Mouse (Mus musculus) G1E (cell line): ENCODE data around the gene Pam. TPM values are rescaled to one million over a fixed set of nuclear protein-coding genes. Genes with fewer than 3 reads are reported as not detected.

Experiments
- ATAC-seq: 2 replicates; pipeline ENCODE4 v1.8.0; 2016; ENCODE audit warnings: mild to moderate bottlenecking; ENCODE audit not compliant: insufficient number of reproducible peaks, poor library complexity, low FRiP score, severe bottlenecking; ENCODE audit errors: extremely low read depth
- DNase-seq: peaks from one replicate; pipeline ENCODE4 v3.0.0; 2012; ENCODE audit warnings: low spot score
- H3K27me3 ChIP-seq: 2 replicates; pipeline ENCODE4 v1.6.1; 2012; ENCODE audit warnings: mild to moderate bottlenecking, low read length, inconsistent platforms; ENCODE audit not compliant: insufficient read depth
- H3K36me3 ChIP-seq: replicated peaks from 2 replicates; pipeline ENCODE3; 2012; ENCODE audit warnings: mild to moderate bottlenecking, inconsistent platforms
- H3K4me1 ChIP-seq: 2 replicates; pipeline ENCODE4 v1.6.1; 2012; ENCODE audit warnings: low read depth, low read length, inconsistent platforms, mixed read lengths; ENCODE audit not compliant: insufficient read depth
- H3K4me3 ChIP-seq: 2 replicates; pipeline ENCODE4 v1.5.1; 2012; ENCODE audit warnings: low read depth, mild to moderate bottlenecking, inconsistent platforms, low read length, moderate library complexity, mixed read lengths
- H3K9me3 ChIP-seq: replicated peaks from 2 replicates; pipeline ENCODE4 v1.6.1; 2012; ENCODE audit warnings: inconsistent platforms
- CTCF ChIP-seq: IDR thresholded peaks from 2 replicates; pipeline ENCODE4 v1.5.1; 2012; ENCODE audit warnings: low read depth, low read length, inconsistent platforms, mixed read lengths
- GATA1 ChIP-seq: IDR thresholded peaks from 2 replicates; pipeline ENCODE4 v1.6.1; 2012; ENCODE audit warnings: borderline replicate concordance, low read length, inconsistent platforms, mixed read lengths
- GATA2 ChIP-seq: IDR thresholded peaks from 2 replicates; pipeline ENCODE4 v1.6.1; 2012; ENCODE audit warnings: low read depth, low read length, inconsistent platforms, borderline replicate concordance
- POLR2AphosphoS5 ChIP-seq: IDR thresholded peaks from 2 replicates; pipeline ENCODE4 v1.6.1; 2012; ENCODE audit warnings: low read depth, low read length, inconsistent platforms; ENCODE audit not compliant: insufficient replicate concordance
- TAL1 ChIP-seq: conservative IDR thresholded peaks from 2 replicates; pipeline ENCODE4 v1.6.1; 2012; ENCODE audit warnings: low read depth, low read length, inconsistent platforms, mixed read lengths
- polyA plus RNA-seq: library from polyadenylated mRNA; stranded (reverse); fragments of >175 nt; gene quantifications from 2 replicates; pipeline ENCODE4 v1.2.3, GENCODE M21; 2012
- total RNA-seq, 2 experiments: library from RNA; stranded (forward) in 1 of 2; stranded (reverse) in 1 of 2; fragments of 200-1000 nt in 1 of 2; fragments of >200 nt in 1 of 2; fragmentation: Nextera tagmentation in 1 of 2; gene quantifications; 2 replicates each; pipeline ENCODE4 v1.2.3; 2014 to 2017

The Pam gene
- total and polyA plus RNA-seq, 3 experiments, result 0.60 TPM; not detected in 2

DNA sequence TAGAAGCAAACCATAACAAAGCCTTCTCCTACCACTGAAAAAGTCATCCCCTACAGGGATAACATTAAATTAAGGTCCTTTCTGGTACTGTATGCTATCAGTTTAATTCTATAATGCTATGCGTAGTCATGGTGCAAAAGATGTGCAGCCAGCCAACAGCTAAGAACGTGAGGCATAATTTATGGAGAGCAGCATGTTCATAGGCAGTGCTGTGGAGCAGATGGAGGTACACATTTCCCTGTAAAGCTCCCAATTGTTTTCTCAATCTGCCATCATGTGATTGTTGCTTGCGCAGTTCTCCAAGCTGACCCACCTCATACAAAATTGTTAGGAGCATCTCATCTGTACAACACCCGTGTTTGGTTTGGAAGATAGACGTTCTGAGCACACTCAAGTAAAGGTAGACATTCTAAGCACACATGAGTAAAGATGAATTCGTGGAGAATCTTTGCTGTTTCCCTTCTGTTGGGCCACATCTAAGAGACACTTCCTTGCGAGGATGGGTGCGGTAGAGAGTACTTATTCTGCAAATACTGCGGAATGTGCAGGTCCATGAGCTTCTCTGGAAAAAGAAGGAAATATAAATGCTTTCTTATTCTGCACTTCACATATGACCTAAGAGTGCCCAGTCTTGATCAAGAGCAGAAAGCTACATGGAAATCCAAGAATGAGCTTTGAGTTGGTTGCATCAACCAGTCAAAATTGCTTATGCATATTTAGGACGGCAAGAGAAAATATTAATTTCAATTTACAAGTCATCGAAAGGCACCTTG lies 2.7 kb upstream of the Pam start:
- ATAC-seq, result no peak

DNA sequence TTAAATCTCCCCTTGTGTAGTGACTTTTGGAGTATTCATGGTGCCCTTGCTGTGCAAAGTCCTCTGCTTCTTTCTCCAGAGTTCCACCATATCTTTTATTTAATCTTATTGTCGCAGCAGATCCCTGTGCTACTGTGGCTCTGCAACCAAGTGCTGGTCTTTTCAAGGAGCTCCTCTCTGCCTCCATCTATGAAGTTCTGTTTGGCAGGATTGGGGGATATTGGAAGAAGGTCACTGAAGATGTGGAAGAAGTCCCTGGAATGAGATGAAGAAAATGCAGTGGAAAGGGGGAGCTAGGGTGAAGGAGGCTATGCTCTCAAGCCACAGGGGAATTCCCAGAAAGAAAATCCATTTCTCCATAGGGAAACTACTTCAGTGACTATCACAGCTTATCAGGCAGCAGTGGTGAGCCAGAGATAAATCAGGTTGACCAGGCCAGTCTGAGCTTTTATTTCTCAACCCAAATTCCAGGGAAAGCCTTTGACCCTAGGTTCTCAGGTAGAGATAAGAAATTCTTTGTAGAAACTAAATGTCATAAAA lies 1.0 kb upstream of the Pam start:
- no peaks in the 10 kb centered on the region for H3K36me3 ChIP-seq
- H3K9me3 ChIP-seq, result peaks cover 32% of the 10 kb centered on the region
- TF ChIP-seq GATA1, result no peak
- no peak for TF ChIP-seq CTCF
- no peak for TF ChIP-seq POLR2AphosphoS5
- TF ChIP-seq TAL1, result no peak
- TF ChIP-seq GATA2, result no peak
- no peaks in the 10 kb centered on the region for H3K4me1 ChIP-seq
- DNase-seq, result no peak
- no peak for ATAC-seq
- no peaks in the 10 kb centered on the region for H3K27me3 ChIP-seq
- H3K4me3 ChIP-seq, result no peak overlapping the region

More for the DNA sequence above, 2.7 kb upstream of the Pam start:
- no peaks in the 10 kb centered on the region for H3K4me1 ChIP-seq
- no peak overlapping the region for H3K4me3 ChIP-seq
- TF ChIP-seq POLR2AphosphoS5 (no peak), GATA2 (no peak), CTCF (no peak), TAL1 (no peak), GATA1 (no peak)
- no peaks in the 10 kb centered on the region for H3K36me3 ChIP-seq
- H3K9me3 ChIP-seq, result peaks cover 39% of the 10 kb centered on the region
- DNase-seq, result no peak
- H3K27me3 ChIP-seq, result no peaks in the 10 kb centered on the region

DNA sequence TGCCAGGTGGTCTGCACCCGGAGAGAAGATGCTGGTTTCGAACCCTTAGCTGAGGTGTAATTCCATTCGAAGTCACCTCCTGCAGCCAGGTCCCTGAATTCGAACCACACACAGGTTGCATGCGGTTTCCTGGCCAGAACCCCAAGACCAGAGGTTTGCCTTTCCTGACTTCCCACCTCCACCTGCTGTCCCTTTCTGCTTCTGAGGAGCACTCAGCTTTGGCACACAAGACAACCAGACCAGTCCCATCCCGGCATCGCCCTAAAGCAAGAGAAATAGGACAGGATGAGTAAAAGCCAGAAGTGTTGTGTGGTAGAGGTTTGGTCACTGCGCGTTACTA lies 515 bp upstream of the Pam start:
- no peaks in the 10 kb centered on the region for H3K4me1 ChIP-seq
- ATAC-seq, result no peak
- no peaks in the 10 kb centered on the region for H3K36me3 ChIP-seq

GRCm38 (mm10) chr1:98094811-98095245 lies 618 bp downstream of the Pam start:
- TF ChIP-seq TAL1 (no peak), GATA2 (no peak), POLR2AphosphoS5 (no peak), CTCF (no peak), GATA1 (no peak)
- H3K9me3 ChIP-seq, result peaks cover 45% of the 10 kb centered on the region
- no peaks in the 10 kb centered on the region for H3K27me3 ChIP-seq
- no peak for ATAC-seq
- no peak for DNase-seq
- no peaks in the 10 kb centered on the region for H3K4me1 ChIP-seq
- peak overlapping the region; percentile 7; the same call in 1 of the 2 replicates for H3K4me3 ChIP-seq
- H3K36me3 ChIP-seq, result no peaks in the 10 kb centered on the region

More for the DNA sequence above, 515 bp upstream of the Pam start:
- Histone ChIP-seq H3K9me3 (peaks cover 35% of the 10 kb centered on the region), H3K27me3 (no peaks in the 10 kb centered on the region), H3K4me3 (no peak overlapping the region; the same call in 1 of the 2 replicates)
- no peak for DNase-seq
- no peak for TF ChIP-seq GATA1
- TF ChIP-seq GATA2, result no peak
- no peak for TF ChIP-seq POLR2AphosphoS5
- TF ChIP-seq CTCF, result no peak
- no peak for TF ChIP-seq TAL1

DNA sequence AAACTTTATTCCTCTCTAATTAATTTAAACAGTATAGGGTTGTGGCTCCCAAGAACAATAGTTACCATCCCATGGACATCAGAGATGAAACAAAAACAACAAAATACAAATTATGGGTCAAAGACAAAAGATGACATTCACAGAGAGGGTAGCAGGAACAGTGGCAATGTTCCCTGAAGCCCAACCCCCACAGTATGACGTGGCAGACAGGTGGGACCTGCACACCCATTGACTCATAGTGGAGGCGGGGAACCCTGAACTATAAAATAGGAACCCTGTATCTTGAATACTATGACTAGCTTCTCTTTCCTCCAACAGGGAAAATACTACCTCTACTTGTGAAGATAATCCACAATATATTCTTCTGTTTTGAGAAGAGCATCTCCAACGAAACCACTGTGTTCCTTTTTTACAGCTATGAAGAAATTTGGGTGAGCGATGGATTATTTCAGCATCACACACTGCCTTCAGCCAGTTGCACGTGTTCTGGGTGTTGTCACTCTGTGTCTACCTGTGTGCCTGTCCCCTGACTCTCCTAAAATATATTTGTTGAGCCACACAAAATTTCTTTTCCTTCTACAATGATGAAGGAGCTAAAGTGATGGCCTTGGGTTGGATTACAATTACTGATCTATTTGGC lies 6.0 kb downstream of the Pam start:
- no peak for DNase-seq
- TF ChIP-seq GATA1 (no peak), POLR2AphosphoS5 (no peak), GATA2 (no peak), TAL1 (no peak)
- no peak for ATAC-seq

GRCm38 (mm10) chr1:98086456-98086855 lies 9.0 kb downstream of the Pam start:
- Histone ChIP-seq H3K27me3 (no peaks in the 10 kb centered on the region), H3K9me3 (peaks cover 53% of the 10 kb centered on the region), H3K4me3 (no peak overlapping the region), H3K4me1 (no peaks in the 10 kb centered on the region), H3K36me3 (no peaks in the 10 kb centered on the region)
- no peak for DNase-seq
- no peak for ATAC-seq
- no peak for TF ChIP-seq POLR2AphosphoS5
- TF ChIP-seq TAL1, result no peak
- no peak for TF ChIP-seq CTCF
- no peak for TF ChIP-seq GATA1
- no peak for TF ChIP-seq GATA2

More for the DNA sequence above, 6.0 kb downstream of the Pam start:
- peaks cover 45% of the 10 kb centered on the region for H3K9me3 ChIP-seq
- H3K36me3 ChIP-seq, result no peaks in the 10 kb centered on the region
- H3K4me1 ChIP-seq, result no peaks in the 10 kb centered on the region
- H3K4me3 ChIP-seq, result no peak overlapping the region
- H3K27me3 ChIP-seq, result no peaks in the 10 kb centered on the region
